Mouse (Mus musculus): Measurements from ENCODE around the gene Zfp644. TPM values are rescaled to one million over a fixed set of nuclear protein-coding genes. Genes with fewer than 3 reads are reported as not detected.
A peak's percentile ranks its signal among the peaks of the same experiment; 100 is the strongest.
"Not testable (repeated sequence)": the region's sequence is repeated elsewhere in the genome, so short reads cannot be mapped to it uniquely, and the experiment has no call there.

The Zfp644 gene
- polyA plus RNA-seq, 1 experiment from 2014 or later = 79.1 TPM

GRCm38 (mm10) chr5:106706363-106706762, 9.3 kb upstream of the Zfp644 start:
- Histone ChIP-seq H3K9me3 (ENCODE audit: control insufficient read depth, low read length) (no peaks in the 10 kb centered on the region), H3K27me3 (replicated peaks; ENCODE audit: control insufficient read depth, insufficient read depth, low read length) (no peaks in the 10 kb centered on the region), H3K4me1 (replicated peaks; ENCODE audit: control insufficient read depth, insufficient read depth, low read length) (peaks cover 15% of the 10 kb centered on the region), H3K36me3 (ENCODE audit: control insufficient read depth, insufficient read depth) (no peaks in the 10 kb centered on the region), H3K27ac (ENCODE audit: low read length) (no peak overlapping the region), H3K4me3 (replicated peaks; ENCODE audit: low read length) (no peak overlapping the region), H3K4me2 (ENCODE audit: low read length) (no peak overlapping the region), H3K9ac (replicated peaks; ENCODE audit: low read depth, low read length) (no peak overlapping the region)
- WGBS = 91% methylated on average over 3 of the region's 3 CpGs
- no peak for ATAC-seq

- no peaks in the 10 kb centered on the region for H3K36me3 ChIP-seq (ENCODE audit: control insufficient read depth, insufficient read depth)
- 62% methylated on average over 5 of the region's 5 CpGs for WGBS
- no peak for ATAC-seq
- H3K4me2 ChIP-seq (ENCODE audit: low read length) = no peak overlapping the region
- no peak overlapping the region for H3K4me3 ChIP-seq (replicated peaks; ENCODE audit: low read length)
- no peak overlapping the region for H3K9ac ChIP-seq (replicated peaks; ENCODE audit: low read depth, low read length)
- no peaks in the 10 kb centered on the region for H3K9me3 ChIP-seq (ENCODE audit: control insufficient read depth, low read length)
- no peaks in the 10 kb centered on the region for H3K27me3 ChIP-seq (replicated peaks; ENCODE audit: control insufficient read depth, insufficient read depth, low read length)
- H3K4me1 ChIP-seq (replicated peaks; ENCODE audit: control insufficient read depth, insufficient read depth, low read length) = peaks cover 10% of the 10 kb centered on the region
- no peak overlapping the region for H3K27ac ChIP-seq (ENCODE audit: low read length)
Observed at GRCm38 (mm10) chr5:106705162-106705561, 8.1 kb upstream of the Zfp644 start.

GRCm38 (mm10) chr5:106695681-106696395, 1.2 kb downstream of the Zfp644 start:
- Histone ChIP-seq H3K27me3 (replicated peaks; ENCODE audit: control insufficient read depth, insufficient read depth, low read length) (no peaks in the 10 kb centered on the region), H3K9me3 (ENCODE audit: control insufficient read depth, low read length) (no peaks in the 10 kb centered on the region), H3K4me2 (ENCODE audit: low read length) (peak overlapping the region; percentile 91), H3K36me3 (ENCODE audit: control insufficient read depth, insufficient read depth) (no peaks in the 10 kb centered on the region), H3K4me3 (replicated peaks; ENCODE audit: low read length) (peak overlapping the region; percentile 80), H3K9ac (replicated peaks; ENCODE audit: low read depth, low read length) (peak overlapping the region; percentile 96), H3K4me1 (replicated peaks; ENCODE audit: control insufficient read depth, insufficient read depth, low read length) (peaks cover 24% of the 10 kb centered on the region), H3K27ac (ENCODE audit: low read length) (peak overlapping the region; percentile 97)
- peak; percentile 89 for ATAC-seq
- WGBS = 0% methylated on average over 62 of the region's 63 CpGs

- no peak overlapping the region for H3K27ac ChIP-seq (ENCODE audit: low read length)
- H3K36me3 ChIP-seq (ENCODE audit: control insufficient read depth, insufficient read depth) = no peaks in the 10 kb centered on the region
- H3K4me2 ChIP-seq (ENCODE audit: low read length) = peak overlapping the region; percentile 91
- H3K4me1 ChIP-seq (replicated peaks; ENCODE audit: control insufficient read depth, insufficient read depth, low read length) = peaks cover 24% of the 10 kb centered on the region
- no peaks in the 10 kb centered on the region for H3K9me3 ChIP-seq (ENCODE audit: control insufficient read depth, low read length)
- ATAC-seq = no peak
- WGBS = 29% methylated on average over 9 of the region's 9 CpGs
- peak overlapping the region; percentile 96 for H3K9ac ChIP-seq (replicated peaks; ENCODE audit: low read depth, low read length)
- peak overlapping the region; percentile 80 for H3K4me3 ChIP-seq (replicated peaks; ENCODE audit: low read length)
- no peaks in the 10 kb centered on the region for H3K27me3 ChIP-seq (replicated peaks; ENCODE audit: control insufficient read depth, insufficient read depth, low read length)
Observed at GRCm38 (mm10) chr5:106695141-106695540, 1.9 kb downstream of the Zfp644 start.

- Histone ChIP-seq H3K27ac (ENCODE audit: low read length) (no peak overlapping the region), H3K27me3 (replicated peaks; ENCODE audit: control insufficient read depth, insufficient read depth, low read length) (no peaks in the 10 kb centered on the region), H3K9me3 (ENCODE audit: control insufficient read depth, low read length) (no peaks in the 10 kb centered on the region), H3K9ac (replicated peaks; ENCODE audit: low read depth, low read length) (no peak overlapping the region), H3K36me3 (ENCODE audit: control insufficient read depth, insufficient read depth) (no peaks in the 10 kb centered on the region), H3K4me1 (replicated peaks; ENCODE audit: control insufficient read depth, insufficient read depth, low read length) (peaks cover 24% of the 10 kb centered on the region), H3K4me3 (replicated peaks; ENCODE audit: low read length) (peak overlapping the region; percentile 80; the same call in 1 of the 2 replicates), H3K4me2 (ENCODE audit: low read length) (peak overlapping the region; percentile 91)
- WGBS = 100% methylated on average over 1 of the region's 1 CpGs
- no peak for ATAC-seq
Observed at GRCm38 (mm10) chr5:106694683-106695082, 2.4 kb downstream of the Zfp644 start.

DNA sequence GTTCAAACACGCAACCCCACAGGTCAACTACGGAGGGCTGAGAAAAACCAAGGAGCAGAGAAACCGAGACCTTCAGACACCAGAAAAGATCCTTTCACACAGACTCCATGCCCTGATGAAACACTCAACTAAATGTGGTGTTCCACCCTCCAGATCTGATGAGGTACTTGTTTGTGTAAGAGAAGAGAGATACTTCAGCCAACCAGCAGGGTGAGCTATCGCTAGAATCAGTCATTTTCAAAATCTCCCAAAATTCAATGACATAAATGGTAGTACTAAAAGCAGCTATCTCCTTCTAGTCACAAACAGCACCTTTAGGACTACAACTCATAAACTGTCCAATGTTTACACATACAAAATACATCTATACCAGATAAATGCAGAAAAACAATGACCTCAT, 4.1 kb downstream of the Zfp644 start:
- no peaks in the 10 kb centered on the region for H3K36me3 ChIP-seq (ENCODE audit: control insufficient read depth, insufficient read depth)
- no peak for ATAC-seq

GRCm38 (mm10) chr5:106680636-106681458, 16.2 kb downstream of the Zfp644 start:
- no peak for ATAC-seq
- Histone ChIP-seq H3K4me1 (replicated peaks; ENCODE audit: control insufficient read depth, insufficient read depth, low read length) (no peaks in the 10 kb centered on the region; the same call in 1 of the 2 replicates), H3K9me3 (ENCODE audit: control insufficient read depth, low read length) (no peaks in the 10 kb centered on the region), H3K4me3 (replicated peaks; ENCODE audit: low read length) (no peak overlapping the region), H3K27me3 (replicated peaks; ENCODE audit: control insufficient read depth, insufficient read depth, low read length) (no peaks in the 10 kb centered on the region), H3K9ac (replicated peaks; ENCODE audit: low read depth, low read length) (no peak overlapping the region), H3K27ac (ENCODE audit: low read length) (no peak overlapping the region), H3K36me3 (ENCODE audit: control insufficient read depth, insufficient read depth) (no peaks in the 10 kb centered on the region; the same call in 1 of the 2 replicates), H3K4me2 (ENCODE audit: low read length) (no peak overlapping the region)
- 86% methylated on average over 6 of the region's 6 CpGs for WGBS

More for the DNA sequence above, 4.1 kb downstream of the Zfp644 start:
- Histone ChIP-seq H3K4me3 (replicated peaks; ENCODE audit: low read length) (no peak overlapping the region), H3K27ac (ENCODE audit: low read length) (no peak overlapping the region), H3K4me1 (replicated peaks; ENCODE audit: control insufficient read depth, insufficient read depth, low read length) (peaks cover 24% of the 10 kb centered on the region), H3K27me3 (replicated peaks; ENCODE audit: control insufficient read depth, insufficient read depth, low read length) (no peaks in the 10 kb centered on the region), H3K9ac (replicated peaks; ENCODE audit: low read depth, low read length) (no peak overlapping the region), H3K4me2 (ENCODE audit: low read length) (no peak overlapping the region), H3K9me3 (ENCODE audit: control insufficient read depth, low read length) (no peaks in the 10 kb centered on the region)
- WGBS = 88% methylated on average over 4 of the region's 4 CpGs

DNA sequence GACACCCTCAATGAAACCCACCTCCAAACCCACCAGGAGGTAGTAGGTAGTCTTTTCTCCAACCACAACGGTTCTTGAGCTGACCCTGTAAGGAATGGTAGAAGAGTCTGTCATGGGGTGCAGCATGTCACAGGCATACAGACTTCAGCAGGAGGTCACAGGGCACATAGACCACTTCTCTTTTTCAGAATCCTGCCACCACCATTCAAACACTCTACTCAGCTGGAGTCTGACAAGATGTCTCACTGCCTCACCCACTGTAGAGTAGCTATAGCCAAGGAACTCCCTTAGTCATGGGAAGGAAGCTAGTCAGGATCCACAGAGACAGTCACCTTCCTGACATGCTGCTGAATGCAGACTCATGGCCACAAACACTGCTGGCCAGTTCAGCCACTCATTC, 17.4 kb downstream of the Zfp644 start:
- Histone ChIP-seq H3K27me3 (replicated peaks; ENCODE audit: control insufficient read depth, insufficient read depth, low read length) (no peaks in the 10 kb centered on the region), H3K9ac (replicated peaks; ENCODE audit: low read depth, low read length) (no peak overlapping the region), H3K4me3 (replicated peaks; ENCODE audit: low read length) (no peak overlapping the region), H3K27ac (ENCODE audit: low read length) (no peak overlapping the region), H3K4me1 (replicated peaks; ENCODE audit: control insufficient read depth, insufficient read depth, low read length) (no peaks in the 10 kb centered on the region; the same call in 1 of the 2 replicates), H3K9me3 (ENCODE audit: control insufficient read depth, low read length) (no peaks in the 10 kb centered on the region), H3K36me3 (ENCODE audit: control insufficient read depth, insufficient read depth) (no peaks in the 10 kb centered on the region; the same call in 1 of the 2 replicates), H3K4me2 (ENCODE audit: low read length) (no peak overlapping the region)
- WGBS = 95% methylated on average over 1 of the region's 1 CpGs
- ATAC-seq = no peak

DNA sequence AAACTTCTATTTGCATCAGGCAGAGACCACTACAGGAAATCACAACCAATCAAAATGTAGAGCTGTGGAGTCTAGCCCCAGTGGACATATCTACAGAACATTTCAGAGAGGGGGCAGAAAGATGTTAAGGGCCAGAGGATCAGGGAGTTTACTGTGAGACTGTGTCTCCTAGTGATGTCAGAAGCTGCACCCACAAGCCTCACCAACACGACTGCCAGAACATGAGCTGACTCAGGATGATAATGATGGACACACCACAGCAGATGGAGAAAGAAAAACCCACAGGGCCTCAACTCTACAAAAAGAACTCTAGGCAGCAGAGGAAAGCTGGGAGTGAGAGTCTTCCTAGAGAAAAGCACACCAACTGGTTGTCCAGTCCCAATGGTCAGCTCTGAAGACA, 18.3 kb downstream of the Zfp644 start:
- not testable (repeated sequence) for ATAC-seq; H3K36me3 ChIP-seq (ENCODE audit: control insufficient read depth, insufficient read depth); H3K4me1 ChIP-seq (replicated peaks; ENCODE audit: control insufficient read depth, insufficient read depth, low read length); H3K4me2 ChIP-seq (ENCODE audit: low read length); H3K27ac ChIP-seq (ENCODE audit: low read length); H3K9me3 ChIP-seq (ENCODE audit: control insufficient read depth, low read length); H3K4me3 ChIP-seq (replicated peaks; ENCODE audit: low read length); H3K27me3 ChIP-seq (replicated peaks; ENCODE audit: control insufficient read depth, insufficient read depth, low read length); H3K9ac ChIP-seq (replicated peaks; ENCODE audit: low read depth, low read length)
- WGBS = 83% methylated on average over 1 of the region's 1 CpGs
